Mouse (Mus musculus) heart, embryonic 14.5 days (tissue): Measurements from ENCODE around the gene Pik3cd. TPM values are rescaled to one million over a fixed set of nuclear protein-coding genes. Genes with fewer than 3 reads are reported as not detected.

Experiments
- ATAC-seq: fragments of 200-750 bp; cut with Nextera tagmentation; 2 replicates; pipeline ENCODE4 v1.8.0; 2017; ENCODE audit warnings: low read depth, moderate TSS enrichment; ENCODE audit not compliant: insufficient number of reproducible peaks, insufficient read depth, low FRiP score
- H3K27ac ChIP-seq, 2 experiments: fragments of 200-500 bp in 1 of 2; fragments of 300-500 bp in 1 of 2; sonication (generic) in 1 of 2; replicated peaks in 1 of 2; 2 replicates each; pipeline ENCODE4 v1.5.1; 2012 to 2014; ENCODE audit warnings: low read depth in 2 of 2, low read length in 2 of 2, control low read depth in 1 of 2, mild to moderate bottlenecking in 1 of 2, mixed read lengths in 1 of 2; ENCODE audit not compliant: control insufficient read depth in 1 of 2, insufficient read depth in 1 of 2
- H3K27me3 ChIP-seq: fragments of 300-500 bp; sonication (generic); 2 replicates; pipeline ENCODE4 v1.6.1; 2014; ENCODE audit warnings: mild to moderate bottlenecking, low read length, control low read depth; ENCODE audit not compliant: control insufficient read depth, insufficient read depth
- H3K36me3 ChIP-seq: fragments of 300-500 bp; sonication (generic); 2 replicates; pipeline ENCODE4 v1.6.1; 2014; ENCODE audit warnings: mild to moderate bottlenecking, control low read depth, low read length, mixed read lengths; ENCODE audit not compliant: control insufficient read depth, insufficient read depth
- H3K4me1 ChIP-seq, 2 experiments: fragments of 200-500 bp in 1 of 2; fragments of 300-500 bp in 1 of 2; sonication (generic) in 1 of 2; 2 replicates each; pipeline ENCODE4 v1.6.1; 2012 to 2014; ENCODE audit warnings: low read length in 2 of 2, control low read depth in 1 of 2, mixed read lengths in 1 of 2; ENCODE audit not compliant: control insufficient read depth in 2 of 2, insufficient read depth in 2 of 2
- H3K4me2 ChIP-seq: fragments of 300-500 bp; sonication (generic); 2 replicates; pipeline ENCODE4 v1.6.1; 2014; ENCODE audit warnings: mild to moderate bottlenecking, low read length
- H3K4me3 ChIP-seq, 2 experiments: fragments of 200-500 bp in 1 of 2; fragments of 300-500 bp in 1 of 2; sonication (generic) in 1 of 2; 2 replicates each; pipeline ENCODE4 v1.5.1; 2012 to 2014; ENCODE audit warnings: low read length in 2 of 2, mild to moderate bottlenecking in 2 of 2, control low read depth in 1 of 2, low read depth in 1 of 2, moderate library complexity in 1 of 2; ENCODE audit not compliant: control insufficient read depth in 1 of 2, insufficient read depth in 1 of 2
- H3K9ac ChIP-seq: fragments of 300-500 bp; sonication (generic); 2 replicates; pipeline ENCODE4 v1.6.1; 2014; ENCODE audit warnings: mild to moderate bottlenecking, low read length
- H3K9me3 ChIP-seq: fragments of 300-500 bp; sonication (generic); 2 replicates; pipeline ENCODE4 v1.6.1; 2016; ENCODE audit warnings: low read length, control low read depth; ENCODE audit not compliant: control insufficient read depth
- WGBS: fragments of 180-500 bp; shearing (Covaris S2); extraction: QIAGEN DNeasy Blood & Tissue Kit; methylation state at CpG from one replicate; pipeline ENCODE4 v1.1.7; 2014; 5-methylcytosine and 5-hydroxymethylcytosine counted together
- polyA plus RNA-seq: library from polyadenylated mRNA; unstranded; fragments of >200 nt; fragmentation: Nextera tagmentation; extraction: Ambion mirVana; gene quantifications from 2 replicates; pipeline ENCODE4 v1.2.1, GENCODE M21; 2014

Gene Pik3cd
- polyA plus RNA-seq, 1 experiment from 2014 or later: 3.1 TPM

DNA sequence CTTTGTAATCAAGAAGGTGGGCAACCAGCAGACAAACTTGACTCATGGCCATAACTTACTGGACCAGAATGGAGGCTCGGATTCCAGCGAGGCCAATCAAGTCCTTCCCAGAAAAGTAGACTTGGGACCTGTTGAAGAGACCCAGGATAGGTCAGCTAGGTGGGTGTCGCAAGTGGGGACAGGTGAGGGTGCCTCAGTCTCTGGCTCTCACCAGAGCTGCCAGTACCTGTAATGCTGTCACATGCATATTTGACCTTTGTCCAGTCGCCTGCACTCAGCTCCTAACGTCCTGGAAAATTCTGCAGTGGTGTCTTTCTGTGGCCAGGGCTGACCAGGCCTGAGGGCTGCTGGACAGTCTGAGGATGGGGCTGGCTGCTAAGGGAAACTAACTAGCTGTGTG, 9.1 kb upstream of the Pik3cd start:
- Histone ChIP-seq H3K27me3 (no peaks in the 10 kb centered on the region), H3K4me2 (no peak overlapping the region), H3K4me3 (no peak overlapping the region), H3K36me3 (peaks cover 20% of the 10 kb centered on the region), H3K9me3 (no peaks in the 10 kb centered on the region), H3K4me1 (0 out of 4 replicates have a peak, but pooled peaks cover 0 to 3% of the 10 kb centered on the region in 2 experiments), H3K9ac (no peak overlapping the region), H3K27ac (no peak overlapping the region)
- ATAC-seq: no peak
- 88% methylated on average over 5 of the region's 5 CpGs for WGBS

DNA sequence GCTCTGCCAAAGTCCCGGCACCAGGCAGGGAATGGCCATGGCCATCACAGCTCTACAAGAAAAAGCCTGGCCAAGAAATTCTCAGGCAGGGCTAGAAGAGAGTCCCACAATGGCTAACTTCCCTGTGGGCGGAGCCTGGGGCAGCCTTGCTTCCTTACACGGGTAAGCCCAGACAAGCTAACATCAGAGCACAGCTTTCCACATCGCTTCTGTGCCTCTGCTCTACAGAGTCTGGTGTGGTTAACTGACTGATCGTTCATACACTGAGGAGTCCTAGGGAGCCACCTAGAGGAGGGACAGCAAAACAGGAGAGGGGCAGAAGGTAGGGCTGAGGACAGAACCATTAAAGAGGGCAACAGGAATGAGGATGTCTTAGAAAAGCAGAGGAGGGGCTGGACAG, 8.1 kb upstream of the Pik3cd start:
- WGBS: 19% methylated on average over 5 of the region's 5 CpGs

DNA sequence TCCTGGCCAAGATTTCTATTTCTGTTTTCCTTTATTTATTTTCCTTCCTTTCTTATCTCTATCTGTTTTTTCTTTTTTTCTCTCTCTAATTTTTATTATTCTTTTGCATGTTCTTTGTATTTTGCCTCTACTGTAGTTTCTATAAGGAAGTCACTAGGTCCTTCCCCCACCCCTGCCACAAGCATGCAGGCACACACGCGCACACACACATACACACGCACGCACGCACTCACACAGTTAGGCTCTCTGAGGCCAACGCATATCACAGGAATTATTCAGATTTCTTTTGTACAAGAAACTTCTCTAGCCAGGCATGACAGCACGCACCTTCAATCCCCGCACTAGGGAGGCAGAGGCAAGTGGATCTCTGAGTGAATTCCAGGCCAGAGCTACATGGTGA, 3.6 kb upstream of the Pik3cd start:
- ATAC-seq: no peak
- Histone ChIP-seq H3K27me3 (no peaks in the 10 kb centered on the region), H3K4me1 (peaks cover 5 to 8% of the 10 kb centered on the region in 2 experiments), H3K27ac (no peak overlapping the region), H3K4me2 (no peak overlapping the region), H3K9me3 (no peaks in the 10 kb centered on the region), H3K9ac (no peak overlapping the region), H3K36me3 (no peaks in the 10 kb centered on the region), H3K4me3 (no peak overlapping the region)
- 90% methylated on average over 8 of the region's 8 CpGs for WGBS

More for the DNA sequence above, 8.1 kb upstream of the Pik3cd start:
- Histone ChIP-seq H3K36me3 (peaks cover 11% of the 10 kb centered on the region), H3K4me3 (no peak overlapping the region), H3K4me1 (0 out of 4 replicates have a peak, but pooled peaks cover 0 to 3% of the 10 kb centered on the region in 2 experiments), H3K9ac (no peak overlapping the region), H3K27ac (no peak overlapping the region), H3K9me3 (no peaks in the 10 kb centered on the region), H3K4me2 (no peak overlapping the region), H3K27me3 (no peaks in the 10 kb centered on the region)
- ATAC-seq: peak; percentile 58; the same call in 1 of the 2 replicates

DNA sequence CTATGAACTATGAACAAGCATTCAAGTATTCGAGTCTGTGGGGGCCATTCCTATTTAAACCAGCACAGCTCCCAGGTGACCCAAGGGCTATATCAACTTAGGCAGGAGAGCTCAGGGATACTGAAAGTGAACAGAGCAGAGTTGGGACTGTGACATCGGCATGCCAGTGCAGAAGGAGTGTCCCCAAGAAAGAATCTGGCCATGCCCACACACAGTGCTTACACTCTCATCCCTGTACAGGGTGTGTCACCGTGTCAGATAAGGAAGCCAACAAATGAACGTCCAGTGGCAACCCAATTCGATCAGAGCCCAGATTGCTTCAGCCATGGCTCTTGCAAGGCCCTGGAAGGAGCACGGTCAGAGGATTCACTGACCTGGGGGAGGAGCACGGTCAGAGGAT, 2.9 kb upstream of the Pik3cd start:
- ATAC-seq: no peak
- Histone ChIP-seq H3K27ac (no peak overlapping the region), H3K27me3 (0 out of 2 replicates have a peak, but pooled peaks cover 4% of the 10 kb centered on the region), H3K9me3 (no peaks in the 10 kb centered on the region), H3K4me3 (no peak overlapping the region), H3K4me2 (no peak overlapping the region), H3K36me3 (no peaks in the 10 kb centered on the region), H3K4me1 (peaks cover 5 to 8% of the 10 kb centered on the region in 2 experiments), H3K9ac (no peak overlapping the region)
- WGBS: 52% methylated on average over 7 of the region's 7 CpGs

DNA sequence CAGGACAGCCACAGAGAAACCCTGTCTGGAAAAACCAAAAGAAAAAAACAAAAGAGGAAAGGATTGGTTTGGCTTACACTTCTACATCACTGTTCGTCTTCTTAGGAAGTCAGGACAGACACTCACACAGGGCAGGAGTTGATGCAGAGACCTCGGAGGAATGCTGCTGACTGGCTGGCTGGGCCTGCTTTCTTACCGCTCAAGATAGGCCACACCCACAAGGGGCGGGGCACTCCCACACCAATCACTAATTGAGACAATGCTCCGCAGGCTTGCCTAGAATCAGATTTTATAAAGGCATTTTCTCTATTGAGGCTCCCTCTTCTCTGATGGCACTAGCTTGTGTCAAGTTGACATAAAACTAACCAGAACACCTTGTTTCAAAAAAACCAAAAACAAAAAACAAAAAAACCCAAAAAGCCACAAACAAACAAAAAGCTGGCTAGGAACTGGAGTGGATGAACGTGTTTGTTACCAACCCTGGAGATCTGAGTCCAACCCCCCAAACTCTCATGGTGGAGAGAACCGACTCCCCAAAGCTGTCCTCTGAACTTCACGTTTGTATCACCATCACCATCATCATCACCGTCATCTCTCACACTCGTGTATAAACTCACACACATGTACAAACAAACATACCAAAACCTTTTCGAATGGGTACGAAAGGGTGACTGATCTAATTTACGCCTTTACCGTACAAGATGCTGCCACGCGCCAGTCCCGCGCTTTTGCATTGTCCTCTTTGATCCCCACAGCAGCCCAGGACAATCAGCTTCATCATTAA, 753 bp downstream of the Pik3cd start:
- Histone ChIP-seq H3K27me3 (peaks cover 18% of the 10 kb centered on the region), H3K36me3 (no peaks in the 10 kb centered on the region), H3K27ac (no peak overlapping the region), H3K4me3 (no peak overlapping the region), H3K9me3 (no peaks in the 10 kb centered on the region), H3K4me2 (no peak overlapping the region), H3K4me1 (peaks cover 10 to 12% of the 10 kb centered on the region in 2 experiments), H3K9ac (no peak overlapping the region)
- no peak for ATAC-seq
- 72% methylated on average over 18 of the region's 18 CpGs for WGBS

DNA sequence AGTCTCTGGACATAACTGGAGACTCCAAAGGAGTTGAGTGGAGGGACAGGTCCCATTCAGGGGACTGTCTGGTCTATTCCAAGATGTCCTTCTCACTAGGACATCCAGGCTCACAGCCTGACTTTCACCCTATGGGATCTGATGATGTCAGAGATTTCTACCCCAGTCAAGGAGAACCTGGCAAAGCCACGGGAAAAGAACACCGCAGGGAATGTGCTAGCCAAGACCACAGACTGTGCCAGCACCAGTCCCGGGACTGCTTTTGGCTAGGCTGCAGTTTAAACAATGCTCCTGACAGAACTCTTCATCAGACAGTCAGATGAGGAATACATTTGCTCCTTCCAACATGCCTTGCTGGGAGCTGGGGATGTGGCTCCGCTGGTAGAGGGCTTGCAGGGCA, 2.4 kb downstream of the Pik3cd start:
- WGBS: 79% methylated on average over 4 of the region's 4 CpGs
- peaks cover 16% of the 10 kb centered on the region in 2 experiments for H3K4me1 ChIP-seq
- no peak overlapping the region for H3K27ac ChIP-seq
- no peak overlapping the region for H3K9ac ChIP-seq
- H3K4me3 ChIP-seq: no peak overlapping the region
- H3K9me3 ChIP-seq: no peaks in the 10 kb centered on the region
- ATAC-seq: no peak
- no peaks in the 10 kb centered on the region for H3K36me3 ChIP-seq
- H3K4me2 ChIP-seq: no peak overlapping the region
- peaks cover 18% of the 10 kb centered on the region for H3K27me3 ChIP-seq

DNA sequence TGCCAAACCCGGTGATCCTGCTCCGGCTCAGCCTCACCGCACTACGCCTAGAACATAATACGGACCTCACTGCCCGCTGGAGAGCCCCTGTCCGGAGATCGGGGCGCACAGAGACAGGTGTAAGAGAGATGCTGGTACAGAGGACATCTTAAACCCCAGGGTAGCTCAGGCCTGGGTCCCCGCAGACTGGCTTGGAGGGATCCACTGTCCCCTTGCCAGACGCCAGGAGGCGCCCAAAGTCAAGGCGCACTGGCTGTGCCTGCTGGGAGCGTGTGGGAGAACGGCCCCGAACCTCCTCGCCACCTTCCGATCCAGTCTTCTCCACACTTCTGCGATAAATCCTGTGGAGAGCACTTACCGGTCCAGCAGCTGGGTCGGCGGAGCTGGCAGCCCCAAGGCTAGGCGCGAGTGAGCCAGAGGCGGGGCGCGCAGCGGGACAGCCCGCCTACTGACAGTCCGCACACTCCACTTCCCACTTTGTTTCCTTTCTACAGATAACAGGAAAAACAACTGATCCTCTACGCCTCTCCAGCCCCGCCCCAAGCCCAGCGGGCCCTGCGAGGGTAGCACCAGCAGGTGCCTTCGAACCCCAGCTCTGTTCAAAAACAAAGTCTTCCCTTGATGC, 4.1 kb downstream of the Pik3cd start:
- 1% methylated on average over 35 of the region's 35 CpGs for WGBS
- Histone ChIP-seq H3K27ac (0 out of 4 replicates have a peak overlapping the region, but pooled peaks of 1 of the 2 experiments have one; percentile 16), H3K27me3 (peaks cover 18% of the 10 kb centered on the region), H3K4me3 (peak overlapping the region; percentile 50 to 54), H3K36me3 (no peaks in the 10 kb centered on the region), H3K9ac (peak overlapping the region; percentile 73), H3K4me1 (peaks cover 16% of the 10 kb centered on the region in 2 experiments), H3K9me3 (no peaks in the 10 kb centered on the region), H3K4me2 (peak overlapping the region; percentile 92)
- ATAC-seq: peak; percentile 20; the same call in 1 of the 2 replicates
